Mouse (Mus musculus): ENCODE results near the gene Mex3d. TPM values are rescaled to one million over a fixed set of nuclear protein-coding genes. Genes with fewer than 3 reads are reported as not detected.

The Mex3d gene
- polyA plus RNA-seq (2015; fragmentation: Nextera tagmentation; extraction: Ambion mirVana): 9.1 and 9.2 TPM in 2 replicates

- Histone ChIP-seq H3K9me3 (ENCODE audit: control insufficient read depth, low read length) (no peaks in the 10 kb centered on the region), H3K4me1 (ENCODE audit: control insufficient read depth, insufficient read depth, low read depth, low read length) (peaks cover 35% of the 10 kb centered on the region), H3K4me3 (ENCODE audit: low read length) (peak within 1 kb of the TSS; percentile 93), H3K9ac (ENCODE audit: low read depth, low read length) (peak within 1 kb of the TSS; percentile 99), H3K27me3 (replicated peaks; ENCODE audit: control insufficient read depth, insufficient read depth, low read length) (no peaks in the 10 kb centered on the region), H3K4me2 (ENCODE audit: low read length) (peak within 1 kb of the TSS; percentile 97), H3K36me3 (ENCODE audit: control insufficient read depth, insufficient read depth, low read length) (peaks cover 16% of the 10 kb centered on the region), H3K27ac (ENCODE audit: low read depth, low read length) (peak within 1 kb of the TSS; percentile 95)
- WGBS: under 1% methylated on average over 25 of the region's 61 CpGs
- peak; percentile 38 for ATAC-seq
These were observed at the start of gene Mex3d for GRCm38 (mm10) chr10:80387522-80387959. Gene Mex3d, minus strand, starts transcription at chr10:80387659.

DNA sequence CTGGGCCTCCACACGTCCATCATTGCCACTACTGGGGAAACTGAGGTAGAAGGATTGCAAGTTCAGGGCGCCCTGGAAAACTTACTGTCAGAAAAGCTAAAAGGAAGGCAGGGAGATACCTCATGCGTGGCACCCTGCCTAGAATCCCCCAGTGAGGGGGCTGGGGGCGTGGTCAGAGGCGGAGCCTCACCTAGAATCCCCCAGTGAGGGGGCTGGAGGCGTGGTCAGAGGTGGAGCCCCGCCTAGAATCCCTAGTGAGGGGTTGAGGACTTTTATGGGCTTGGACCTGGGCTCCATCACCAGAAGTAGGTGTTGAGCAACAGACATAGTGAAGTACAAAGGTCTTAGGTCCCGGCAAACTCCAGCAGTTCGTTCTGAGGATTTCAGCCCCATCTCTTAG lies 48.8 kb upstream of the Mex3d start:
- Histone ChIP-seq H3K36me3 (ENCODE audit: control insufficient read depth, insufficient read depth, low read length) (no peaks in the 10 kb centered on the region), H3K27ac (ENCODE audit: low read depth, low read length) (no peak overlapping the region), H3K9ac (ENCODE audit: low read depth, low read length) (no peak overlapping the region), H3K4me1 (ENCODE audit: control insufficient read depth, insufficient read depth, low read depth, low read length) (peaks cover 14% of the 10 kb centered on the region), H3K27me3 (replicated peaks; ENCODE audit: control insufficient read depth, insufficient read depth, low read length) (no peaks in the 10 kb centered on the region), H3K4me3 (ENCODE audit: low read length) (no peak overlapping the region), H3K4me2 (ENCODE audit: low read length) (no peak overlapping the region), H3K9me3 (ENCODE audit: control insufficient read depth, low read length) (no peaks in the 10 kb centered on the region)
- WGBS: 11% methylated on average over 9 of the region's 9 CpGs
- no peak for ATAC-seq

DNA sequence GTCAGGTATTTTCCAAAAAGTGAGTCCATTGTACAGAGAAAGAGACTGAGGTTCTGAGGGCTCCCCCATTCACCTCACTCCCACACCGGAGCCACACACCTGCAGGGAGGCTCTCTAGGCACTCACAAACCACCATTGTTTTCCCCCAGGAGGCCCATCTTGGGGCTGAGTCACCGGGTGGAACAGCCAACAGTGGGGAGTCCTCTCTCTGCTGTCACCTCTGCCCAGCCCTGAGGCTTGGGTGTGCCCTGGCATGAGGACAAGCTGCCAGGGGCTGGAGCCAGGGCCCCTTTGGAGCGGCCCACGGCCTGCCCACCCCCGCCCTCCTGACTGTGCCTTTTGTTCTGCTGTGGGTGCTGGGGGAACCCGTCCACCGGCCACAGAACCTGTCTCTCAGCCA lies 48.3 kb upstream of the Mex3d start:
- no peak for ATAC-seq
- WGBS: 25% methylated on average over 7 of the region's 7 CpGs
- no peaks in the 10 kb centered on the region for H3K27me3 ChIP-seq (replicated peaks; ENCODE audit: control insufficient read depth, insufficient read depth, low read length)
- no peak overlapping the region for H3K4me2 ChIP-seq (ENCODE audit: low read length)
- H3K9me3 ChIP-seq (ENCODE audit: control insufficient read depth, low read length): no peaks in the 10 kb centered on the region
- no peaks in the 10 kb centered on the region for H3K36me3 ChIP-seq (ENCODE audit: control insufficient read depth, insufficient read depth, low read length)
- no peak overlapping the region for H3K27ac ChIP-seq (ENCODE audit: low read depth, low read length)
- no peak overlapping the region for H3K4me3 ChIP-seq (ENCODE audit: low read length)
- no peak overlapping the region for H3K9ac ChIP-seq (ENCODE audit: low read depth, low read length)
- H3K4me1 ChIP-seq (ENCODE audit: control insufficient read depth, insufficient read depth, low read depth, low read length): peaks cover 19% of the 10 kb centered on the region

GRCm38 (mm10) chr10:80434823-80435222 lies 47.4 kb upstream of the Mex3d start:
- H3K4me1 ChIP-seq (ENCODE audit: control insufficient read depth, insufficient read depth, low read depth, low read length): peaks cover 19% of the 10 kb centered on the region
- ATAC-seq: no peak; the same call in 1 of the 2 replicates
- H3K36me3 ChIP-seq (ENCODE audit: control insufficient read depth, insufficient read depth, low read length): peaks cover 4% of the 10 kb centered on the region
- H3K27me3 ChIP-seq (replicated peaks; ENCODE audit: control insufficient read depth, insufficient read depth, low read length): no peaks in the 10 kb centered on the region
- no peak overlapping the region for H3K27ac ChIP-seq (ENCODE audit: low read depth, low read length)
- H3K9ac ChIP-seq (ENCODE audit: low read depth, low read length): no peak overlapping the region
- no peaks in the 10 kb centered on the region for H3K9me3 ChIP-seq (ENCODE audit: control insufficient read depth, low read length)
- H3K4me3 ChIP-seq (ENCODE audit: low read length): no peak overlapping the region
- 81% methylated on average over 3 of the region's 3 CpGs for WGBS
- H3K4me2 ChIP-seq (ENCODE audit: low read length): no peak overlapping the region

GRCm38 (mm10) chr10:80434233-80434592 lies 46.8 kb upstream of the Mex3d start:
- no peak overlapping the region for H3K27ac ChIP-seq (ENCODE audit: low read depth, low read length)
- 11% methylated on average over 8 of the region's 8 CpGs for WGBS
- no peaks in the 10 kb centered on the region for H3K9me3 ChIP-seq (ENCODE audit: control insufficient read depth, low read length)
- peak overlapping the region; percentile 26 for H3K4me2 ChIP-seq (ENCODE audit: low read length)
- no peak overlapping the region for H3K9ac ChIP-seq (ENCODE audit: low read depth, low read length)
- peaks cover 19% of the 10 kb centered on the region for H3K4me1 ChIP-seq (ENCODE audit: control insufficient read depth, insufficient read depth, low read depth, low read length)
- peak overlapping the region; percentile 91 for H3K4me3 ChIP-seq (ENCODE audit: low read length)
- no peak; the same call in 1 of the 2 replicates for ATAC-seq
- no peaks in the 10 kb centered on the region for H3K27me3 ChIP-seq (replicated peaks; ENCODE audit: control insufficient read depth, insufficient read depth, low read length)
- H3K36me3 ChIP-seq (ENCODE audit: control insufficient read depth, insufficient read depth, low read length): peaks cover 10% of the 10 kb centered on the region

- ATAC-seq: peak; percentile 96
- Histone ChIP-seq H3K27me3 (replicated peaks; ENCODE audit: control insufficient read depth, insufficient read depth, low read length) (no peaks in the 10 kb centered on the region), H3K4me3 (ENCODE audit: low read length) (peak within 1 kb of the TSS; percentile 91), H3K4me1 (ENCODE audit: control insufficient read depth, insufficient read depth, low read depth, low read length) (peaks cover 19% of the 10 kb centered on the region), H3K4me2 (ENCODE audit: low read length) (peak within 1 kb of the TSS; percentile 79), H3K9me3 (ENCODE audit: control insufficient read depth, low read length) (no peaks in the 10 kb centered on the region), H3K27ac (ENCODE audit: low read depth, low read length) (peak within 1 kb of the TSS; percentile 97), H3K9ac (ENCODE audit: low read depth, low read length) (peak within 1 kb of the TSS; percentile 97), H3K36me3 (ENCODE audit: control insufficient read depth, insufficient read depth, low read length) (peaks cover 14% of the 10 kb centered on the region)
- 1% methylated on average over 43 of the region's 61 CpGs for WGBS
These were observed 46.2 kb upstream of the Mex3d start, which contains the start of gene Tcf3 for GRCm38 (mm10) chr10:80433513-80434232. Gene Tcf3, minus strand, starts transcription at chr10:80433647.

- Histone ChIP-seq H3K9ac (ENCODE audit: low read depth, low read length) (peak overlapping the region; percentile 97), H3K4me1 (ENCODE audit: control insufficient read depth, insufficient read depth, low read depth, low read length) (peaks cover 19% of the 10 kb centered on the region), H3K9me3 (ENCODE audit: control insufficient read depth, low read length) (no peaks in the 10 kb centered on the region), H3K36me3 (ENCODE audit: control insufficient read depth, insufficient read depth, low read length) (peaks cover 18% of the 10 kb centered on the region), H3K27ac (ENCODE audit: low read depth, low read length) (peak overlapping the region; percentile 97), H3K4me2 (ENCODE audit: low read length) (peak overlapping the region; percentile 79), H3K27me3 (replicated peaks; ENCODE audit: control insufficient read depth, insufficient read depth, low read length) (no peaks in the 10 kb centered on the region), H3K4me3 (ENCODE audit: low read length) (peak overlapping the region; percentile 91)
- ATAC-seq: no peak
- WGBS: under 1% methylated on average over 41 of the region's 60 CpGs
These were observed 45.6 kb upstream of the Mex3d start for GRCm38 (mm10) chr10:80432936-80433512.

DNA sequence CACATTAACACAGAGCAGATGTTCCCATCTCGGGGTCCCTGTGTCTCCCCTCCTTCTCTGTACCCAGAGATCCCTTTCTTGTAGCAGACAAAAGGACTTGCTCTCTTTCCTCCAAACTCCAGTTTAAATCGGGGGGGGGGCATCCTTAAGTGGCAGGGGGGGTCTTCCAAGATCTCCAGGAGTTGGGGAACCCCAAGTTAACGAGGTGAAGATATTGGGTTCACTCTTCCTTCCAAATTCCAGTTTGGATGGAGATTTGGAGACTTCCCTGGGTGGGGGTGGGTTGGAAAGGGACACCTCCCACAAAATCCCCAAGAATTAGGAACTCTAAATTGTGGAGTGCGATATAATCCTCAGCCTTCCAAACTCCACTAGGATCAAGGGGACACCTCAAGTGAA lies 44.9 kb upstream of the Mex3d start:
- H3K36me3 ChIP-seq (ENCODE audit: control insufficient read depth, insufficient read depth, low read length): peaks cover 20% of the 10 kb centered on the region
- H3K4me3 ChIP-seq (ENCODE audit: low read length): peak overlapping the region; percentile 91
- peak overlapping the region; percentile 79 for H3K4me2 ChIP-seq (ENCODE audit: low read length)
- no peaks in the 10 kb centered on the region for H3K9me3 ChIP-seq (ENCODE audit: control insufficient read depth, low read length)
- H3K4me1 ChIP-seq (ENCODE audit: control insufficient read depth, insufficient read depth, low read depth, low read length): peaks cover 19% of the 10 kb centered on the region
- H3K27ac ChIP-seq (ENCODE audit: low read depth, low read length): no peak overlapping the region; the same call in 1 of the 2 replicates
- peak overlapping the region; percentile 97 for H3K9ac ChIP-seq (ENCODE audit: low read depth, low read length)
- no peak for ATAC-seq
- under 1% methylated on average over 4 of the region's 4 CpGs for WGBS
- H3K27me3 ChIP-seq (replicated peaks; ENCODE audit: control insufficient read depth, insufficient read depth, low read length): no peaks in the 10 kb centered on the region

GRCm38 (mm10) chr10:80431570-80432386 lies 44.3 kb upstream of the Mex3d start:
- Histone ChIP-seq H3K9ac (ENCODE audit: low read depth, low read length) (peak overlapping the region; percentile 97), H3K27me3 (replicated peaks; ENCODE audit: control insufficient read depth, insufficient read depth, low read length) (no peaks in the 10 kb centered on the region), H3K4me2 (ENCODE audit: low read length) (peak overlapping the region; percentile 79), H3K9me3 (ENCODE audit: control insufficient read depth, low read length) (no peaks in the 10 kb centered on the region), H3K36me3 (ENCODE audit: control insufficient read depth, insufficient read depth, low read length) (peaks cover 26% of the 10 kb centered on the region), H3K4me1 (ENCODE audit: control insufficient read depth, insufficient read depth, low read depth, low read length) (peaks cover 19% of the 10 kb centered on the region), H3K27ac (ENCODE audit: low read depth, low read length) (peak overlapping the region; percentile 25; the same call in 1 of the 2 replicates), H3K4me3 (ENCODE audit: low read length) (peak overlapping the region; percentile 91)
- WGBS: 16% methylated on average over 16 of the region's 16 CpGs
- ATAC-seq: no peak
